Mouse (Mus musculus): ENCODE data around the gene Phf6.
A peak's percentile ranks its signal among the peaks of the same experiment; 100 is the strongest.
"Not testable (repeated sequence)": the region's sequence is repeated elsewhere in the genome, so short reads cannot be mapped to it uniquely, and the experiment has no call there.

Phf6 gene

GRCm38 (mm10) chrX:52978576-52978975 is 66.5 kb downstream of the Phf6 start:
- DNase-seq (ENCODE audit: low spot score in 2 of 2), result no peak

- DNase-seq (ENCODE audit: low spot score in 2 of 2), result no peak
Observed at GRCm38 (mm10) chrX:52981378-52981777, 69.3 kb downstream of the Phf6 start.

GRCm38 (mm10) chrX:52987905-52988783 is 76.1 kb downstream of the Phf6 start, which contains the start of gene Hprt:
TSS of gene Hprt (plus strand) at chrX:52988137.
- DNase-seq (ENCODE audit: low spot score in 2 of 2), result peak; percentile 57 to 61

- DNase-seq (ENCODE audit: low spot score in 2 of 2), result not testable (repeated sequence)
Observed at GRCm38 (mm10) chrX:52994726-52995125, 82.7 kb downstream of the Phf6 start.

- not testable (repeated sequence) for DNase-seq (ENCODE audit: low spot score in 2 of 2)
Observed at GRCm38 (mm10) chrX:53004887-53005286, 92.8 kb downstream of the Phf6 start.

GRCm38 (mm10) chrX:53006062-53006461 is 94.0 kb downstream of the Phf6 start:
- DNase-seq (ENCODE audit: low spot score in 2 of 2), result peak in 1 of 2 experiments; percentile 13

All from left cerebral cortex, adult 9 months (tissue).